Mouse (Mus musculus): ENCODE measurements around the gene Lrrc8a.

The Lrrc8a gene

DNA sequence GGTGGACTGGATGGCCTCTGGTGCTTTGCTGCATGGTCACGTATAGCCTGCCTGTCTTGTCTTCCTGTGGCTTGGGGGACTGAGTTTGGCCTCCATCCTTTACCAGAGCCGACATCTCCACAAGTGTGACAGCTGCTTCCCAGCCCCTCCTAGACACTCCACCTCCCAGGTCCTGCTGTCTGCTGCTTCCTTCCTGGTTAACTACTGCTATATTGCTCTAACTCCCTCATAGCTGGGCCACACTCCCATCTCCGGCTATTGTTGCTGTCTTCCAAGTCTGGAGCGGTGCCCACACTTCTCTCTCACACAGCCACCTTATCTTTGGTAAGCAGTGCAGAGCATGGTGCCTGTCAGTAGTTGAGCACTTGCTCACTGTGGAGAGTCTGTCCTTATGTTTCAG is 2.3 kb downstream of the Lrrc8a start:
- peak; percentile 71 for DNase-seq (ENCODE audit: low spot score)

DNA sequence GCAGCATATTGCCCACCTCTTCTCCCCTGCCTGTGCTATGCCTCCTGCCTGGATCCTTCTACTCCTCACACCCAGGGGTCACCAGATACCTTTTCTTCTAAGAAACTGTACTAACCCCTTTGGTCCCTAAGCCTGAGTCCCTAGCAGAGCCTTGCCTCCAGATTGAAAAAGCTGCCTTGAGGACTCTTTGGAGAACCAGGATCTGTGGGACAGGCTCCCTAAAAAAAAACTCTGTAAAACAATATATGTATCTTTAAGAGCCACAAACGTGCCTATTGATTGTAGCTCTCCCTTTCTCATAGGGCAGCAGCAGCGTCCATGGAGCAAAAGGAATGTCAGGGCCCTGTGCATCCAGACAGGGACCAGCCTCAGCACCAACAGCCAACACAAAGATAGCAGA is 2.8 kb downstream of the Lrrc8a start, which contains the start of gene Gm28035:
Gene Gm28035 (plus strand): TSS at position 301 of the 400 bp plus-strand sequence.
- DNase-seq (ENCODE audit: low spot score): no peak

DNA sequence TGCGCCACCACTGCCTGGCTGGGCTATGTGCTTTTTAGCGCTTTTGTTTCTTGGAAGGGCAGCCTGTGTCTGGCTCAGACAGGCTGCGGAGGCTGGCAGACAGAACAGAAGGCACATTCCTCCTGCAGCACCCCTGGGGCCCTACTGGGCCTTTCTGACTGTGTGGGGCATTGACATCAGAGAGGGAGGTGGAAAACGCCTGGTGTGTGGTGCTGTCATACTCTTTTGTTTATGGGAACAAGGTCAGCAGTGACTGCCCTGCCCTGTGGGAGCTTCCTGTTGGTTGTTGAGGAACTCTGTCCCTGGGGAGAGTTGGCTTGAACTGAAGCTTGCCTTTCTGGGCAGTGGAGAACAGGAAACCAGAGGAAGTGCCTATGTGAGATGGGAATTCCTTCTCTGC is 5.0 kb downstream of the Lrrc8a start:
- no peak for DNase-seq (ENCODE audit: low spot score)

DNA sequence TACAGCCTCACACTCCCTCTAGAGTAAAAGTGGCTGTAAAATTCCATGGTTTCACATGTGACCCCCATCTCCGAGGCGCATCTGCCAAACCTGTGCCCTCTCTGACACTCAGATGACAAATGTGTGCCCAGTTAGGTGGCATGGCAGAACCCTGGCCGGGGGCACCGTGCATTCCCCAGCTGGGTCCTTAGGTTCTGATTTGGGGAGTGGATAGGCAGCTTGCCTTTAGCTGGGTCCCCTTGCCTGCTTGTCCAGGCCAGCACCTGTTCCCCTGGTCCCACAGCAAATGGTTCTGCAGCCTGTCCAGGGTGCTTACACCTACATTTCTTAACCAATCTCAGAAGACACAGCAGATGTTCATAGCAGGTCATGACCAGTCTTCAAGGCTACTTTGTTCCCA is 5.9 kb downstream of the Lrrc8a start:
- no peak for DNase-seq (ENCODE audit: low spot score)

DNA sequence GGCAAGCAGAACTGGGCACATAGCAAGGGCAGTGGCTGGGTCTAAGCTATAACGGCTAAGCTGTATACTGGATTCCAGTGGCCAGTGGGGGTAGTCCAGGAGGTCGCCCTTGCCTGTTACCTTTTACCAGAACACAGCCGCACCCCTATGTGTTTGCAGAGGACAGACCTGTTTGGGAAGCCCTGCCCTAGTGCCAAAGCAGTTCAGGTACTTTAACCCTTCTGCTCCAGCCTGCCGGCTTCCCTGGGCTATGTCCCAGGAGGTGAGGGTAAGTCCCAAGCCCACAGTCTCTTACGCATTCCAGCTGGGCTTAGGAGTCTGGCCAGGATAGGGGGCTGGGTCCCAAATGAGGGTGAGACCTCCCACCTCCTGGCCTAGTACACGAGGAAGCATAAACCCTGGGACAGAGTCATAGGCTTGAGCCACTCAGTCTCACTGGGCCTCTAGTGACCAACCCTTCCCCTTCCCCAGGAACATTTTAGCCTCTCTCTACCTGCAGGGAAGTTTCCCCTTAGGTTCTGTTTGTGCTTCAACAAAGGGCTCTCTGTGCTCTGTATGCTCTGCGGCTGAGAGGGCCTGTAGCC is 7.2 kb downstream of the Lrrc8a start:
- no peak for DNase-seq (ENCODE audit: low spot score)

DNA sequence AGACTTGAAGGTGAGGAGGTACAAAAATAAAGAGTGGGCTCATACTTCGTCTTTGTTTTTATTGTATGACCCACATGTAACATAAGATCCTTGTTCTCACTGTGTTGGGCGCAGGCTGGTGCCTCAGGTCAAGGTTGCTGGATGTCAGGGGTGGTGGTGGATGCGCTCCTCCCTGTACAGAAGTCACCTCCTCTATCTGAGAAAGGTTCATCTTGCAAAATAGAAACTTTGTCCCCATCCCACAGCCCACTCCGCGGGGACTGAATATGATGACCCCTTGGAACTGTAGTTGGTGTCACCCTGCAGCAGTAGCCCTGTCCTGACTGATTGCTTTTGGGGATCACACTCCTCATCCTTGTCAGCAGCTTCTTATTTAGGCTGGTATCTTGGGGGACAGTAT is 9.5 kb downstream of the Lrrc8a start:
- no peak for DNase-seq (ENCODE audit: low spot score)

DNA sequence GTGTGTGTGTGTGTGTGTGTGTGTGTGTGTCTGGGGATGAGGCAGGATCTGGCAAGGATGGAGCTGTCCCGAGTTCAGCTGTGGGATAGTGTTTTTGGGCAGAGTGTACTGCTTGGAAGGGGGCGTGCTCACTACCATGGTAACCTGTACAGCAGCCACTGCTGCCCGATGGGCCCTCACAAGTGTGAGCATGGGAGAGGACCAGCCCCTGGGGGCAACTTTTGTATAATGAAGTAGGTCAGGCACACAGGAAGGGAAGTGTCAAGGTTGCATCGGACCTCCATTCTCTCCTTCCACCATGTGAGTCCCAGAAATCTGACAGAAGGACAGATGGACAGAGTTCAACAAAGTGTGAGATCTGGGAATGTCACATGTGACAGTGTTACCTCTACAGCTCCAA is 10.2 kb downstream of the Lrrc8a start:
- no peak for DNase-seq (ENCODE audit: low spot score)

DNA sequence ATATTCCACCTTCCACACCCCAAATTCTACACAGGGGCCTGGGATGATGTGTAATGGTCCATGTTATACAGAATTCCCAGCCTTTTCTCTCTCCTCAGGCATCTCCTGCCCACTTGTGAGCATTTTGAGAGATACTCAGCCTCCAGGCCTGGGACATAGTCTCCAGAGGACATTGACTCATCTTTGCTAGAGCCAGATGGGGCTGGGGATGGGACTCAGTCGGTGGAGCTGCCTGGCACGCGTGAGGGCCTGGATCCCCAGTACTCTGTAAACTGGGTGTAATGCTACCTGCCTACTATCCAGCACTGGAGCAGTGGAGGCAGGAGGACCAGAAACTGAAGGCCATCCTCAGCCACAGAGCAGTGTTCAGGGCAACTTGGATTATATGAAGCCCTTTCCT is 11.7 kb downstream of the Lrrc8a start:
- DNase-seq (ENCODE audit: low spot score): no peak

DNA sequence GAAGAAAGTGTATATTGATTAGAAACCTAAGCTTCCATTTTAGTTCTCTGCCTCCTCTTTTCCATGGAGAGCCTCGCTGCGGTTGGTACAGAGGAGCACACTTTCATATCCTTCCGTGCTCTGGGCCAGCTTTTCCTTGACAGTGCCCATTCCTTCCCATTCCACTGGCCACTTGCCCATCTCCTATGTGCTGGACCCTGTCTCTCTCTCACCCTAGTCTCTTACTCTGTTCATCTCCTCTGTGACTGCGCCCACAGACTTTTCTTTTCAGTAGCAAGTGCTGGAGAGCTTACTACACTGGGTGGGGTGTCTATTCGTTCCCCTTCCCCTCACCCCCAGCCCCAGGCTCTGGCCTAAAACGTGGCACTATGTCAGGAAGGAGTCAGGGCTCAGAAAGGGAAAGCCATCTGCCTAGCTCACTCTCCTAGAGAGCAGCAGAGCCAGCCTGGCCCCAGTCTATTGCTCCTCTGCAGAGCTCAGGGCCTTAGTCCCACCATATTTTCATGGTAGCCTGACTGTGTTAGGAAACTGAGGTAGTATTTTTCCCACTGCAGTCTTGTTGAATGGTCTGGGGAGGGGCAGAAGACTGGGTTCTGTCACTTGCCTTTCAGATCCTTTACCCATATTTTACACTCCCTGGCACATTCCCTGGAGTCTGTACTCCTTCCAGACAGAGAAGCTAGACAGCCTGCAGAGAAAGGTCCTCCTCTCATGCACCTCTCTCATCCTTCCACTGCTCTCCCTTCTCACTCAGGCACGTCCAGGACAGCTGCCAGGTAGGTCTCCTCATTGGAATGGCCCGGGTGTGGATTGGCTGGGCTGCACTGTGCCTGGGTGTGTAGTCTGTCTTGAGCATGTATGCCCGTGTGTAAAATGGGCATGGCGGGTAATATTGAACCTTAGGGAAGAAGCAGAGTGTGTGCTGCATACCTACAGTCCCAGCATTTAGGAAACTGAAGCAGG is 12.9 kb downstream of the Lrrc8a start:
- DNase-seq (ENCODE audit: low spot score): no peak

DNA sequence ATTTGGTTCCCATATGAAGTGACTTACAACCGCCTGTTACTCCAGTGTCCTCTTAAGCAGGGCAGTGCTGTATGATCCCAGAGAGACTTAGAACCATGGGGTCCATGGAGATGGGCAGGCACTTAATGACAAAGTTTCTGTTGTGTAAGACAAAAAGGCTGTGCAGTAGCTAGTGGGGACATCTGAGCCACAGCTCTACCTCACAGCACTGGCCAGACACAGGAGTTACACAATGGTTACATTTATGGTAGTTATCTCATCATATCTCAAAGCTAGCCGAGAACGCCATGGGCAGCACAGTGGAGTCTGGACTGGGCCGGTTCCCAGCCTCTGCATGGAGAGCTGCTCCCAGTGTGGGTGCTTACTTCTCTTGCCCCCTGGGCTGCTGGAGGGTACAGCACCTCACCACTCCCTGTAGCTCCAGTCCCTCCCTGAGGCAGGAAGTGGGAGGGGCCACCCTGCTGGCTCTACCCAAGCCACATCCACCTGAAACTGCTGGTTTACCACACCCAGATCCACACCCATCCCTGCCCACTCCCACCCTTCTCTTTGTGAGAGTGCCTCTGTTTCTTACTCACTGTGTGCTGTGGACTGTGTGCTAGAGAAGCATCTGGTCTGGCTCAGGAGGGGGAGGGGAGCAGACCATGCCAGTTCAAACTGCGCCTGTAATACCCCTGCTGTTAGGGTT is 14.0 kb downstream of the Lrrc8a start:
- DNase-seq (ENCODE audit: low spot score): peak; percentile 63

DNA sequence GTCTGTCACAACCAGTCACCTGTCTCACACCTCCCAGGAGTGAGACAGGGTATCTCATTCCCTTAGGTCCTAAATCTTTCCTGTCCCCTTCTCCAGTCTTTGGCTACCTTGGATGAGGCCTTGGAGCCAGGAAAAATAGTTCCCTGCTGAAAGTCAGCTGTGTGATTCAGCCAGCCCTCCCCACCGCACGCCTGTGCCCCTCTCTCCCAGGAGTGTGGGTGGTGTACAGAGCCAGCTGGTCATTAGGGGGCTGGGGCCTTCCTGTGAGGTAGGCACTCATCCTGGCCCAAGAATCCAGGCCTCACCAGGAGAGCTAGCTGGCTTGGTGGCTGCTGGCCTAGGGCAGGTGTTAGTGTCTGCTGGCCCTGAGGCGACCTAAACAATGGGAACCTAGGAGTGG is 15.0 kb downstream of the Lrrc8a start:
- DNase-seq (ENCODE audit: low spot score): no peak

DNA sequence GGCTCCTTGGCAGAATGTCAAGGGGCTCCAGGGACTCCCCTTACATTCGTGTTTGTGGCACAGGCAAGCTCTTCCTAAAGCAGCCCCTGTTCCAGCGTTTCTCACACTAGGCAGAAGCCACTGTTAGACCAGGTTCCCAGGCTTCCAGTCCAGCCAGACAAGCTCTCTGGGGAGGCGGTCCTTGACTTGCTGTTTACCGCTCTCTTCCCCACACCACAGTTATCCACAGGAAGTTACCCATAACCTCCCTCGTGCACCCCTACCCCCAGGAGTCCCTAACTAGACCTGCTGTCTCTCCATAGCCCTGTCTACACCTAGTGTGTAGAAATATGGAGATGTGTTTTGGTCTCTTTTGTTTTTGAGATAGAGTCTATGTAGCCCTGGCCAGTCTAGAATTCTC is 16.3 kb downstream of the Lrrc8a start:
- DNase-seq (ENCODE audit: low spot score): no peak

DNA sequence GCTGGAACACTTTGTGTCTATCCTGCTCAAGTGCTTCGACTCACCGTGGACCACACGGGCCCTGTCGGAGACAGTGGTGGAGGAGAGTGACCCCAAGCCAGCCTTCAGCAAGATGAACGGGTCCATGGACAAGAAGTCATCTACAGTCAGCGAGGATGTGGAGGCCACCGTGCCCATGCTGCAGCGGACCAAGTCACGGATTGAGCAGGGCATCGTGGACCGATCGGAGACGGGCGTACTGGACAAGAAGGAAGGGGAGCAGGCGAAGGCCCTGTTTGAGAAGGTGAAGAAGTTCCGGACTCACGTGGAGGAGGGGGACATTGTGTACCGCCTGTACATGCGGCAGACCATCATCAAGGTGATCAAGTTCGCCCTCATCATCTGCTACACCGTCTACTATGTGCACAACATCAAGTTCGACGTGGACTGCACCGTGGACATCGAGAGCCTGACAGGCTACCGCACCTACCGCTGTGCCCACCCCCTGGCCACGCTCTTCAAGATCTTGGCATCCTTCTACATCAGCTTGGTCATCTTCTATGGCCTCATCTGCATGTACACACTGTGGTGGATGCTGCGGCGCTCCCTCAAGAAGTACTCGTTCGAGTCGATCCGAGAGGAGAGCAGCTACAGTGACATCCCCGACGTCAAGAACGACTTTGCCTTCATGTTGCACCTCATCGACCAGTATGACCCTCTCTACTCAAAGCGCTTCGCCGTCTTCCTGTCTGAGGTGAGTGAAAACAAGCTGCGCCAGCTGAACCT is 18.3 kb downstream of the Lrrc8a start:
- no peak for DNase-seq (ENCODE audit: low spot score)

DNA sequence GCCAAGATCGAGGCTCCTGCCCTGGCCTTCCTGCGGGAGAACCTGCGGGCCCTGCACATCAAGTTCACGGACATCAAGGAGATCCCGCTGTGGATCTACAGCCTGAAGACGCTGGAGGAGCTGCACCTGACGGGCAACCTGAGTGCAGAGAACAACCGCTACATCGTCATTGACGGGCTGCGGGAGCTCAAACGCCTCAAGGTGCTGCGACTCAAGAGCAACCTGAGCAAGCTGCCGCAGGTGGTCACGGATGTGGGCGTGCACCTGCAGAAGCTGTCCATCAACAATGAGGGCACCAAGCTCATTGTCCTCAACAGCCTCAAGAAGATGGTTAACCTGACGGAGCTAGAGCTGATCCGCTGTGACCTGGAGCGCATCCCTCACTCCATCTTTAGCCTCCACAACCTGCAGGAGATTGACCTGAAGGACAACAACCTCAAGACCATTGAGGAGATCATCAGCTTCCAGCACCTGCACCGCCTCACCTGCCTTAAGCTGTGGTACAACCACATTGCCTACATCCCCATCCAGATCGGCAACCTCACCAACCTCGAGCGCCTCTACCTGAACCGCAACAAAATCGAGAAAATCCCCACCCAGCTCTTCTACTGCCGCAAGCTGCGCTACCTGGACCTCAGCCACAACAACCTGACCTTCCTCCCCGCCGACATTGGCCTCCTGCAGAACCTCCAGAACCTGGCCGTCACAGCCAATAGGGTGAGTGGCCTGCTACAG is 19.3 kb downstream of the Lrrc8a start:
- DNase-seq (ENCODE audit: low spot score): no peak

DNA sequence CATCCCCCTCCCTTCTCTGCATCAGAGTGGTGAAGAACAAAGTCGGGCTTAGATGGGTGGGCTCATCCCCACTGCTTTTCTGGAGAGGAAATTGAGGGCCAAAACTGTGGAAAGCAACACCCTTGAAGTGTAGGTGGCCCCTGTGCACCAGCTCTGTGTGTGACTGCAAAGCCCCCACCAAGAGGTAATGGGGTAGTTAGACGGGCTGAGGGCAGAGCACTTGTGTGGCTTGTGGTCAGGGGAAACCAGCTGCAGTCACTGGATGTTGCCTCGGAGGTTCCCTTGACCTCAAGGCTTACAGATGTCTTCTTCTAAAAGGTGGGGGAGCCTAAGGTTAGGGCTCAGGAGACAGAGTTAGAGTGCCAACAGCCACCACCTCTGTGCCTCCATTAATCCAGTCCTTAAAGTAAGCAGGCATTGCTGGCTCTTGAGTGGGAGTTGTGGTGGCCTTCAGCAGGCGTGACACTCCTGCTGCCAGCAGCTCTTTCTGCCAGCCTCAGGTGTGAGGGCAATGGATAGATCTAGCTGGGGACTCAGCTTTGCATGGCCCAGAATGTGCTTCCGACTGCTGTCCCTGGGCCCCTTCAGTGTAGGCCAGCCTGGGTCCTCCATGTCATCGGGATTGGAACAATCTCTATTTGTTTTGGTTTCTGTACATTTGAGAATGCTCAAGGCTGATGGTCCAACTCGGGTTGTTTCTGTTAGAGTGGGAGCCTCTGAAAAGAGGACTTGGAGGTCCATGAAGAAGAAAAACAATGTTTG is 20.4 kb downstream of the Lrrc8a start:
- DNase-seq (ENCODE audit: low spot score): no peak

DNA sequence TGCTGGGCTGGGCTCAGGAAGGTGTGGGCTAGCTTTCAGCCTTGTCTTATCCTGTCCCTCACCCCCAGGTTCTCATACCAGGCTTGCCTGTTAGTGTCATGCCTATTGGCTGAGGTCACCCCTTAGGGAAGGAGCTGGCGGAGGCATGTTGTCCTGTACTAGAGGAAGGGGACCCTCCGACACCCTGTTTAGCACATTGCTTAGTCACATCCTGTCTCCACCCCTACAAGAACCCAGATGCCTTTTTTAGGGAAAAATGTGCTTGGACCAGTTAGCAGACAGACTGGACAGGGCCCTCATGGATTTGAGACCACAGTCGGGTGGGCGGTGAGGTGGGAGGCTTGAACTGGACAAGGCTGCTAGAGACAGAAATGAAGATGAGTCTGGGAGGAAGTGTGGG is 21.1 kb downstream of the Lrrc8a start:
- DNase-seq (ENCODE audit: low spot score): no peak

DNA sequence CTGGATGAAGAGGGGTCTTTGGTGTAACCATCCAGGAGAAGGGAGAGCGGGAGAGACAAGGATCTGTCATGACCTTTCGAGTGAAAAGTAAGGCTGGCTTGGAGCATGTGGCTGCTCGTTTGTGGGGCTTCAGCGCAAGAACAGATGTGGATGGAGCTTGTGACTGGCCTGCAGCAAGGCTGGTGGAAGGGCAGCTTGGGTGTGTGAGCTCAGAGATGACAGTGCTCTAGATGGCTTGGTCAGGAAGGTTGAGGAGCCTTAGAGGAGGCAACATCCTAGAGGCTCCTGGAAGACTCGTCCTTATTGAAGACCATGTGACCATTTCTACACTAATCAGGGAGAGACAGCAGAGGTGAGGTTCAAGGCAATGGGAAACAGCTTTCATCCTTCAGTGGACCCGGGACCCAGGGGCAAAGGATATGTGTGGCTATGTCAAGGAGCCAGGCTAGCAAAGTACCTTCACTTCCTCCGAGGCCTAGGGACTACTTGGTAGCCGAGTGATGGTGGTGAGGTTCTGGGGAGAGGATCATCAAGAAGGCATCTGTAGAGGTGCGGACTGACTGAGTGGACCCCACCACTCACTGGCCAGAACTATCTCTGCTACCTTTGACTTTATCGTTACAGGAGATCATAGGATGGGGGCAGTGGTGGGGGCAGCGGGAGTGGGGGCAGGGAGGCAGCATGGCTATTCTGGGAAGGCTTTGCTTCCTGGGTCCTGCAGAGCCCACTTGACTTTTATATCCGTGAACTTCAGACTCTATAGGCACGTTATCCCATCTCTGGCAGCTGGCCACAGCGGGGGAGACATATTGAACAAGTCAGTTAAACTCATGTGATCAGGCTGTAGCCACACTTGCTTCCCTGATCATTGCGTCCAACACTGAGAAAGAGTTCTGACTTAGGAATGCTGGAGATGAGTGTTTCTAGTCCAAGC is 21.9 kb downstream of the Lrrc8a start:
- DNase-seq (ENCODE audit: low spot score): no peak

DNA sequence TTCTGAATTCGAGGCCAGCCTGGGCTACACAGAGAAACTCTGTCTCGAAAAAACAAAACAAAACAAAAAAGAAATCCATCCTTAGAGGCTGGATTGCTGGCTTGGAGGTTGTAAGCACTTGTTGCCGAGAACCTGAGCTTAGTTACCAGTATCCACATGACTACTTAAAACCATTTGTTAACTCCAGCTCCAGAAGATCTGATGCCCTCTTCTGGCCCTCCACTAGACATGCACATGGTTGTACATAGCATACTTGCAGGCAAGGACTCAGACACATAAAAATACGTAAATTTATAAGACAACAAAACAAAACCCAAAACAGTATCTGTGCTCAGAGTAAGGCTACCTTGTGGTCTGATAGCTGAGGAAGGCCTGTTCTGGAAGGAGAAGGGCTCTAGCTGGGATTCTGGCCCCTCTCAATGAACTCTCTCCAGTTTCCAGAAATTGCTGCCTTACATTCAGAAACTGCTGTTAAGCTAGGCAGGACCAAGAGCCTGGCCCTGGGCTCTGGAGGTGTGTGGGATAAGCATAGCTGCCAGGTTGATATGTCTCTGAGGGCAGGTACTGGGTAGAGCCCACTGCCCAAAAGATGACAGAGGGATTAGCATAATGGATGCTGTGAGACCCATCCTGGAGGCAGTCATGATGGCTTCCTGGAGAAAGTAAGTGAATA is 23.7 kb downstream of the Lrrc8a start:
- DNase-seq (ENCODE audit: low spot score): no peak
